Mouse (Mus musculus) neural tube, embryonic 13.5 days (tissue): ENCODE results near the gene Myo3b. TPM values are rescaled to one million over a fixed set of nuclear protein-coding genes. Genes with fewer than 3 reads are reported as not detected.

Source experiments
- ATAC-seq: fragments of 200-750 bp; cut with Nextera tagmentation; 2 replicates; pipeline ENCODE4 v1.8.0; 2017; ENCODE audit warnings: low read depth, mild to moderate bottlenecking, moderate TSS enrichment, moderate library complexity
- H3K27ac ChIP-seq: fragments of 300-500 bp; sonication (generic); replicated peaks from 2 replicates; pipeline ENCODE4 v1.5.1; 2015; ENCODE audit warnings: moderate library complexity, mild to moderate bottlenecking, inconsistent platforms
- H3K27me3 ChIP-seq: fragments of 300-500 bp; sonication (generic); 2 replicates; pipeline ENCODE4 v1.6.1; 2015; ENCODE audit warnings: mild to moderate bottlenecking, inconsistent platforms
- H3K36me3 ChIP-seq: fragments of 300-500 bp; sonication (generic); 2 replicates; pipeline ENCODE4 v1.6.1; 2015; ENCODE audit warnings: mild to moderate bottlenecking, inconsistent platforms
- H3K4me1 ChIP-seq: fragments of 300-500 bp; sonication (generic); replicated peaks from 2 replicates; pipeline ENCODE4 v1.6.1; 2015; ENCODE audit warnings: inconsistent platforms
- H3K4me2 ChIP-seq: fragments of 300-500 bp; sonication (generic); 2 replicates; pipeline ENCODE4 v1.6.1; 2015; ENCODE audit warnings: inconsistent platforms, mild to moderate bottlenecking, moderate library complexity
- H3K4me3 ChIP-seq: fragments of 300-500 bp; sonication (generic); 2 replicates; pipeline ENCODE4 v1.5.1; 2015; ENCODE audit warnings: mild to moderate bottlenecking, inconsistent platforms
- H3K9ac ChIP-seq: fragments of 300-500 bp; sonication (generic); 2 replicates; pipeline ENCODE4 v1.6.1; 2015; ENCODE audit warnings: moderate library complexity, mild to moderate bottlenecking, inconsistent platforms
- H3K9me3 ChIP-seq: fragments of 300-500 bp; sonication (generic); 2 replicates; pipeline ENCODE4 v1.6.1; 2016; ENCODE audit warnings: inconsistent platforms
- WGBS: fragments of 180-500 bp; shearing (Covaris S2); methylation state at CpG from one replicate; pipeline ENCODE4 v1.1.7; 2015; 5-methylcytosine and 5-hydroxymethylcytosine counted together
- polyA plus RNA-seq: library from polyadenylated mRNA; unstranded; fragments of >200 nt; fragmentation: Nextera tagmentation; extraction: Ambion mirVana; gene quantifications from 2 replicates; pipeline ENCODE4 v1.2.1, GENCODE M21; 2015

Myo3b gene
- polyA plus RNA-seq, 1 experiment from 2014 or later: 0.04 TPM

- Histone ChIP-seq H3K4me1 (peaks cover 20% of the 10 kb centered on the region), H3K27me3 (no peaks in the 10 kb centered on the region), H3K4me3 (no peak overlapping the region), H3K9ac (no peak overlapping the region), H3K9me3 (no peaks in the 10 kb centered on the region), H3K27ac (no peak overlapping the region), H3K36me3 (no peaks in the 10 kb centered on the region), H3K4me2 (no peak overlapping the region)
- 75% methylated on average over 8 of the region's 8 CpGs for WGBS
- 0 out of 2 replicates have a peak, but pooled peaks have one; percentile 43 for ATAC-seq
These were observed 223.0 kb downstream of the Myo3b start for GRCm38 (mm10) chr2:70261703-70262564.

GRCm38 (mm10) chr2:70262565-70263082 is 223.7 kb downstream of the Myo3b start:
- no peak overlapping the region for H3K9ac ChIP-seq
- ATAC-seq: peak; percentile 43; the same call in 1 of the 2 replicates
- peaks cover 20% of the 10 kb centered on the region for H3K4me1 ChIP-seq
- no peak overlapping the region for H3K4me2 ChIP-seq
- H3K9me3 ChIP-seq: no peaks in the 10 kb centered on the region
- H3K27ac ChIP-seq: peak overlapping the region; percentile 46; the same call in 1 of the 2 replicates
- no peaks in the 10 kb centered on the region for H3K36me3 ChIP-seq
- no peaks in the 10 kb centered on the region for H3K27me3 ChIP-seq
- WGBS: 34% methylated on average over 9 of the region's 9 CpGs
- H3K4me3 ChIP-seq: no peak overlapping the region

DNA sequence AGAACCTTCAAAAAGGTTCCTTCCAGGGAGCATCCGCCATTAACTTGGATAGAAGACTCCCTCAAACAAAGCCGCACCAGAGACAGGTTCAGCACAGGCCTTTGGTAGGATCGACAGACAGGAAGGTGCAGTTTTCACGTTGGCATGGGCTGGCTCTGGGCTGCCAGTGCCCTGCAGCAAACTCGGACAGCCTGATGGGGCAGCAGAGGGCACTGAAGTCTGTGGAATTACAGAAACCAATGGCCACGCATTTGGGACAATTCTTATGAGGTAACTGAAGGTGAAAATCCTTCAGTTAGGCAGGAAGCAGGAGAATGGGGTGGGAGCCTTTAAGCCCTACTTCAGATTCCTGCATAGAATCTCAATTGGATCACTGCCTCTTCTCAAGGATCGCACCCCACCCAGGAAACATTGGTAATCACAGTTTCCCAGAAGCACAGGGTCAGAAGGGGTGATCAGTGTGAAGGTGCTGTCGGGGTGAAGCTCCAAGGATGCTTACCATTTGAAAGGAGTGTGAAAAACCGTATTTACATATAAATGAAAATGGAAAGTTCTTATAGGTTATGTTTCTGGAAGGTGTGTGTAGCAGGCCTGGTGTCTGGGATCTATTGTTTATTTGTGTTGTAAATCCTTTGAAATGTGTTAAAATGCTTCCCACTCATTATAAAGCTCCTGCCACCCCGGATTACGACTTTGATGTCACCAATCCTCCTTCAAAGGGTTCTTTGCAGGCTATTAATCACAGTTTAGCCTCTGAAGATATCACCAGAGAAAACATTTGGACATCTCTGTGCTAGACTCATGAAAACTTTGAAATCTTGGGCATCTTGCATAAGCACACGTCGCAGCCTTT is 239.7 kb downstream of the Myo3b start:
- no peaks in the 10 kb centered on the region for H3K4me1 ChIP-seq
- H3K9me3 ChIP-seq: no peaks in the 10 kb centered on the region
- 18% methylated on average over 13 of the region's 13 CpGs for WGBS
- H3K9ac ChIP-seq: no peak overlapping the region
- H3K27me3 ChIP-seq: no peaks in the 10 kb centered on the region
- no peak overlapping the region for H3K27ac ChIP-seq
- no peak for ATAC-seq
- no peak overlapping the region for H3K4me2 ChIP-seq
- H3K36me3 ChIP-seq: no peaks in the 10 kb centered on the region
- H3K4me3 ChIP-seq: no peak overlapping the region

DNA sequence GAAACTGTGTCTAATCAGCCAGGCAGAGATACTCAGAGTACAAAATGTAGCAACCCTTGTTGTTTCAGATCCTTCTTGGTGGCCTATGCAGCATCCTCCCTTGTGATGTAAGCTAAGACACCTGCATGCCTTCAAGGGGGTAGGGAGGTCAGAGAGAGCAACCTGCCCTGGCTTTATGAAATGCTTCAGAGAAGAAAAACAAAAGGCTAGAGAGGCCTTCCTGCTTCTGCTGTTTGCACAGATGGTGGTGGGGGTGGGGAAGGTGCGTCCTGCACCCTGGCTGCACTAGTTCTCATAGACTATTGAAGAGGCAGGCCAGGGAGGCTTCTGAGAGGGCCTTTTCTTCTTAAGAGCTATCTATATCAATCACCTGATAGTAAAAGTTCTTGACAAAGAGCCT is 245.2 kb downstream of the Myo3b start:
- WGBS: 28% methylated on average over 1 of the region's 1 CpGs
- no peaks in the 10 kb centered on the region for H3K27me3 ChIP-seq

GRCm38 (mm10) chr2:70291063-70291462 is 252.1 kb downstream of the Myo3b start:
- H3K4me3 ChIP-seq: no peak overlapping the region

More for the DNA sequence above, 245.2 kb downstream of the Myo3b start:
- H3K4me1 ChIP-seq: no peaks in the 10 kb centered on the region
- no peak for ATAC-seq
- no peak overlapping the region for H3K4me2 ChIP-seq
- no peaks in the 10 kb centered on the region for H3K36me3 ChIP-seq
- H3K27ac ChIP-seq: no peak overlapping the region
- no peaks in the 10 kb centered on the region for H3K9me3 ChIP-seq
- H3K9ac ChIP-seq: no peak overlapping the region
- no peak overlapping the region for H3K4me3 ChIP-seq

GRCm38 (mm10) chr2:70292776-70293175 is 253.8 kb downstream of the Myo3b start:
- H3K9me3 ChIP-seq: no peaks in the 10 kb centered on the region
- no peak overlapping the region for H3K27ac ChIP-seq
- no peaks in the 10 kb centered on the region for H3K4me1 ChIP-seq
- WGBS: 67% methylated on average over 3 of the region's 3 CpGs
- no peaks in the 10 kb centered on the region for H3K27me3 ChIP-seq
- H3K4me2 ChIP-seq: no peak overlapping the region
- no peak for ATAC-seq
- no peak overlapping the region for H3K4me3 ChIP-seq
- H3K36me3 ChIP-seq: no peaks in the 10 kb centered on the region
- no peak overlapping the region for H3K9ac ChIP-seq

More at GRCm38 (mm10) chr2:70291063-70291462, 252.1 kb downstream of the Myo3b start:
- ATAC-seq: no peak
- no peak overlapping the region for H3K27ac ChIP-seq
- H3K9me3 ChIP-seq: no peaks in the 10 kb centered on the region
- no peak overlapping the region for H3K9ac ChIP-seq
- no peaks in the 10 kb centered on the region for H3K4me1 ChIP-seq
- no peak overlapping the region for H3K4me2 ChIP-seq
- H3K36me3 ChIP-seq: no peaks in the 10 kb centered on the region
- 77% methylated on average over 5 of the region's 5 CpGs for WGBS
- H3K27me3 ChIP-seq: no peaks in the 10 kb centered on the region

GRCm38 (mm10) chr2:70302905-70303304 is 264.0 kb downstream of the Myo3b start:
- Histone ChIP-seq H3K27me3 (no peaks in the 10 kb centered on the region), H3K27ac (no peak overlapping the region), H3K4me2 (no peak overlapping the region), H3K9ac (no peak overlapping the region), H3K9me3 (peaks cover 8% of the 10 kb centered on the region), H3K36me3 (no peaks in the 10 kb centered on the region), H3K4me3 (no peak overlapping the region), H3K4me1 (no peaks in the 10 kb centered on the region)
- ATAC-seq: no peak

- WGBS: 75% methylated on average over 9 of the region's 9 CpGs
- no peak for ATAC-seq
- Histone ChIP-seq H3K27ac (no peak overlapping the region), H3K4me3 (no peak overlapping the region), H3K27me3 (no peaks in the 10 kb centered on the region), H3K4me2 (no peak overlapping the region), H3K9me3 (no peaks in the 10 kb centered on the region), H3K36me3 (no peaks in the 10 kb centered on the region), H3K9ac (no peak overlapping the region), H3K4me1 (peaks cover 4% of the 10 kb centered on the region)
These were observed 276.2 kb downstream of the Myo3b start for GRCm38 (mm10) chr2:70315125-70315524.

- no peak overlapping the region for H3K27ac ChIP-seq
- no peak for ATAC-seq
These were observed 276.8 kb downstream of the Myo3b start for GRCm38 (mm10) chr2:70315734-70316133.

DNA sequence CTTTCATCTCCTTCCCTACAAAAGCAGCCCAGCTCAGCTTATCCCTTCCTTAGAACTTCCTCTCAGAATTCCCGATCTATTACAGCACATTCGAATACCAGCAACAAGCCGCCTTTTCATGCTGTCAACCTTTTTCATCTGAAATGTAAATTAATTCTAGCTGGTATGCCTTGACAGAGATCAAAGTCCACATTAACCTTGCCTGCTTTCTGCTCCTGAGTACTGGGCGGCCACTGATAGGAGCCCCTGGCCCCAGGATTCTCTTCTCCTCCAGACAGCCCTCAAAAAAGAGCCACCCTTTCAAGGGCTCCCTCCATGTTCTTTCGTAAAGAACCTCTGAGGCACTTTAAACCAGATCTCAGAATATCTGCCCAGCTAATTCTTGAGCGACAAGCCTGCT is 278.9 kb downstream of the Myo3b start:
- H3K4me3 ChIP-seq: no peak overlapping the region
- H3K4me1 ChIP-seq: peaks cover 4% of the 10 kb centered on the region
- no peak for ATAC-seq
- WGBS: 23% methylated on average over 6 of the region's 6 CpGs
- H3K36me3 ChIP-seq: no peaks in the 10 kb centered on the region
- no peak overlapping the region for H3K9ac ChIP-seq
- no peak overlapping the region for H3K4me2 ChIP-seq
- no peak overlapping the region for H3K27ac ChIP-seq
- no peaks in the 10 kb centered on the region for H3K9me3 ChIP-seq
- no peaks in the 10 kb centered on the region for H3K27me3 ChIP-seq

More at GRCm38 (mm10) chr2:70315734-70316133, 276.8 kb downstream of the Myo3b start:
- no peak overlapping the region for H3K4me2 ChIP-seq
- WGBS: 84% methylated on average over 3 of the region's 3 CpGs
- peaks cover 4% of the 10 kb centered on the region for H3K4me1 ChIP-seq
- no peak overlapping the region for H3K4me3 ChIP-seq
- no peaks in the 10 kb centered on the region for H3K27me3 ChIP-seq
- H3K9ac ChIP-seq: no peak overlapping the region
- no peaks in the 10 kb centered on the region for H3K9me3 ChIP-seq
- H3K36me3 ChIP-seq: no peaks in the 10 kb centered on the region

DNA sequence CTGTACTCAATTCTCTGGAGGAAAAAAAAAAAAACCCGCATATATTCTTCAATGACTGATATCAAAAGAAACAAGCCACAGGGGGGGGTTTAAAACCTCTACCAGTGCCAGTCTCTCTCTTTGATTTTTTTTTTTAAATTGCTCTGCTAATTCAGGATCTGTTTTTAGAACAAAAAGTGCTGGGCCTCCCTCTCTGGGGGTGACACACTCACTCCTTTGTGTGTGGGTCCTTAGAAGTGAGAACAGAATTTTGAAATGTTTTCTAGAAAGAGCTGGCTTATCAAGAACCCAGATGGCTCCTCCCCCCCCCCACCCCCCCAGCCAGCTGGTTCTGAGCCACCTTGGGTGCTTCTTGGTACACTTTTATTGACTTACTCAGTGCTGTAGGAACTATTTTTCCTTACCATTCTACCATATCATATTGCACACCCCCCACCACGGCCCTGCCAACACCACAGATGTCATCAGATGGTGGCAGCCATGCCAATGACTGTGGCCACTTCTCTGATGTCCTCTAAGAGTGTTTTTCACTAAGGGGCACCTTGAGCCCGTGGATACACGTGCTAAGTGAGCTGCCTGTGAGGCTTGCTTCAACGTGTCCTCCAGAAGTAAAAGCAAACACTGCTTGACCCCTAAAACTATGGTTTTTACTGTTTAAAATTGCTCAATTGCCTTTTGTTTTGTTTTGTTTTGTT is 280.1 kb downstream of the Myo3b start:
- Histone ChIP-seq H3K27ac (no peak overlapping the region), H3K9ac (no peak overlapping the region), H3K4me3 (no peak overlapping the region), H3K36me3 (no peaks in the 10 kb centered on the region), H3K9me3 (no peaks in the 10 kb centered on the region), H3K4me2 (no peak overlapping the region), H3K4me1 (peaks cover 4% of the 10 kb centered on the region), H3K27me3 (no peaks in the 10 kb centered on the region)
- WGBS: 65% methylated on average over 5 of the region's 5 CpGs
- no peak for ATAC-seq
